Mouse (Mus musculus): ENCODE measurements around the gene Gsdma2.
"Not testable (repeated sequence)": the region's sequence is repeated elsewhere in the genome, so short reads cannot be mapped to it uniquely, and the experiment has no call there.

The Gsdma2 gene

GRCm38 (mm10) chr11:98668984-98669383 lies 22.4 kb downstream of the Gsdma2 start:
- DNase-seq (ENCODE audit: low spot score in 2 of 2), result no peak

- no peak for DNase-seq (ENCODE audit: low spot score in 2 of 2)
Measured at GRCm38 (mm10) chr11:98671284-98671815, 24.8 kb downstream of the Gsdma2 start.

- DNase-seq (ENCODE audit: low spot score in 2 of 2), result no peak
Measured at GRCm38 (mm10) chr11:98671857-98672256, 25.3 kb downstream of the Gsdma2 start.

- no peak for DNase-seq (ENCODE audit: low spot score in 2 of 2)
Measured at GRCm38 (mm10) chr11:98672482-98672881, 25.9 kb downstream of the Gsdma2 start.

GRCm38 (mm10) chr11:98673136-98673535 lies 26.6 kb downstream of the Gsdma2 start:
- DNase-seq (ENCODE audit: low spot score in 2 of 2), result peak; percentile 35 to 47

- no peak for DNase-seq (ENCODE audit: low spot score in 2 of 2)
Measured at GRCm38 (mm10) chr11:98675829-98676363, 29.3 kb downstream of the Gsdma2 start.

GRCm38 (mm10) chr11:98680023-98680422 lies 33.5 kb downstream of the Gsdma2 start:
- no peak for DNase-seq (ENCODE audit: low spot score in 2 of 2)

GRCm38 (mm10) chr11:98680595-98680994 lies 34.0 kb downstream of the Gsdma2 start:
- not testable (repeated sequence) for DNase-seq (ENCODE audit: low spot score in 2 of 2)

- DNase-seq (ENCODE audit: low spot score in 2 of 2), result no peak
Measured at GRCm38 (mm10) chr11:98681186-98681585, 34.6 kb downstream of the Gsdma2 start.

- peak; percentile 99 for DNase-seq (ENCODE audit: low spot score in 2 of 2)
Measured at GRCm38 (mm10) chr11:98681786-98682745, 35.5 kb downstream of the Gsdma2 start, which contains the start of gene Psmd3. Psmd3 (plus strand) TSS chr11:98682554.

GRCm38 (mm10) chr11:98682811-98683210 lies 36.3 kb downstream of the Gsdma2 start:
- DNase-seq (ENCODE audit: low spot score in 2 of 2), result no peak

- DNase-seq (ENCODE audit: low spot score in 2 of 2), result no peak
Measured at GRCm38 (mm10) chr11:98685642-98686041, 39.1 kb downstream of the Gsdma2 start.

- no peak for DNase-seq (ENCODE audit: low spot score in 2 of 2)
Measured at GRCm38 (mm10) chr11:98686976-98687375, 40.4 kb downstream of the Gsdma2 start.

GRCm38 (mm10) chr11:98688009-98688408 lies 41.5 kb downstream of the Gsdma2 start:
- no peak for DNase-seq (ENCODE audit: low spot score in 2 of 2)

GRCm38 (mm10) chr11:98693201-98693600 lies 46.6 kb downstream of the Gsdma2 start:
- no peak for DNase-seq (ENCODE audit: low spot score in 2 of 2)

- no peak for DNase-seq (ENCODE audit: low spot score in 2 of 2)
Measured at GRCm38 (mm10) chr11:98693746-98694145, 47.2 kb downstream of the Gsdma2 start.

GRCm38 (mm10) chr11:98694301-98694700 lies 47.7 kb downstream of the Gsdma2 start:
- no peak for DNase-seq (ENCODE audit: low spot score in 2 of 2)

- no peak for DNase-seq (ENCODE audit: low spot score in 2 of 2)
Measured at GRCm38 (mm10) chr11:98695408-98695807, 48.8 kb downstream of the Gsdma2 start.

GRCm38 (mm10) chr11:98696454-98697216 lies 50.1 kb downstream of the Gsdma2 start:
- DNase-seq (ENCODE audit: low spot score in 2 of 2), result no peak

GRCm38 (mm10) chr11:98697225-98697624 lies 50.7 kb downstream of the Gsdma2 start:
- no peak for DNase-seq (ENCODE audit: low spot score in 2 of 2)

GRCm38 (mm10) chr11:98698849-98699640 lies 52.5 kb downstream of the Gsdma2 start:
- no peak for DNase-seq (ENCODE audit: low spot score in 2 of 2)
